Mouse (Mus musculus) bone marrow, adult 2 months (tissue): ENCODE measurements around the gene Krt81. TPM values are rescaled to one million over a fixed set of nuclear protein-coding genes. Genes with fewer than 3 reads are reported as not detected.
A peak's percentile ranks its signal among the peaks of the same experiment; 100 is the strongest.

Source experiments
- H3K27ac ChIP-seq: fragments of 200-500 bp; 2 replicates; pipeline ENCODE4 v1.5.1; 2012; ENCODE audit warnings: low read depth, mild to moderate bottlenecking, control low read depth, inconsistent platforms, low read length; ENCODE audit not compliant: control insufficient read depth, poor library complexity, insufficient read depth
- H3K4me1 ChIP-seq: fragments of 200-500 bp; 2 replicates; pipeline ENCODE4 v1.6.1; 2011; ENCODE audit warnings: low read length; ENCODE audit not compliant: control insufficient read depth, insufficient read depth
- H3K4me3 ChIP-seq: fragments of 200-500 bp; replicated peaks from 2 replicates; pipeline ENCODE3; 2011; ENCODE audit warnings: mild to moderate bottlenecking, low read depth, low read length, control low read depth; ENCODE audit not compliant: control insufficient read depth
- CTCF ChIP-seq: fragments of 200-500 bp; IDR thresholded peaks from 2 replicates; pipeline ENCODE4 v1.5.1; 2011; ENCODE audit warnings: low read length, control low read depth; ENCODE audit not compliant: control insufficient read depth, insufficient read depth
- POLR2A ChIP-seq: fragments of 200-500 bp; IDR thresholded peaks from 2 replicates; pipeline ENCODE4 v1.6.1; 2011; ENCODE audit warnings: low read depth, mild to moderate bottlenecking, control low read depth, low read length, borderline replicate concordance; ENCODE audit not compliant: control insufficient read depth
- WGBS: fragments of 180-500 bp; shearing (Covaris S2); methylation state at CpG from one replicate; pipeline ENCODE4 v1.1.7; 2018; 5-methylcytosine and 5-hydroxymethylcytosine counted together
- polyA plus RNA-seq: library from polyadenylated mRNA; stranded (reverse); fragments of >200 nt; gene quantifications from 2 replicates; pipeline ENCODE4 v1.2.4, GENCODE M21; 2011; ENCODE audit warnings: low replicate concordance; ENCODE audit not compliant: missing spikeins, insufficient read depth, insufficient read length

Krt81 gene
- polyA plus RNA-seq, 1 experiment: not detected

DNA sequence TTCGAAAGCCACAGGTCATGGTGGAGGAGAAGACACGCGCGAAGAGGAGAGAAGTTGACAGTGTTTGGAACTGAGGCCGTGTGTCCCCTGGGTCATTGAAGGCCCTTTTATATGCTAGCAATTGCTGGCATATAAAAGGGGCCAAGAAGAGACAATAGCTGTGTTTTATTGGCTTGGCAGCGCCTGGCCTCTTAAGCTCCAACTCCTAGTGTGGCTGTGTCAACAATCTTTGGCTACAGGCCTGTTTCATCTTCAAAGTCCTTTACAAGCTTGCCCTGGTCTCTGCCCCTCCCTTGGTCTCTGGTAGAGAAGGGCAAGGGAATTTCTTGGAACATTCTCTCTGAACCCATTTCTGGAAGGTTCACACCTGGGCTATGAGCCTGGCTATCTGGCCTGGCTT lies 27.9 kb upstream of the Krt81 start, which contains the start of gene Krt83:
TSS of gene Krt83 (minus strand) at position 82 of the 400 bp plus-strand sequence.
- WGBS: 89% methylated on average over 6 of the region's 6 CpGs
- no peak within 1 kb of the TSS for H3K4me3 ChIP-seq
- no peak within 1 kb of the TSS for H3K27ac ChIP-seq
- TF ChIP-seq POLR2A (no peak), CTCF (no peak)
- peaks cover 3% of the 10 kb centered on the region; the same call in 1 of the 2 replicates for H3K4me1 ChIP-seq

DNA sequence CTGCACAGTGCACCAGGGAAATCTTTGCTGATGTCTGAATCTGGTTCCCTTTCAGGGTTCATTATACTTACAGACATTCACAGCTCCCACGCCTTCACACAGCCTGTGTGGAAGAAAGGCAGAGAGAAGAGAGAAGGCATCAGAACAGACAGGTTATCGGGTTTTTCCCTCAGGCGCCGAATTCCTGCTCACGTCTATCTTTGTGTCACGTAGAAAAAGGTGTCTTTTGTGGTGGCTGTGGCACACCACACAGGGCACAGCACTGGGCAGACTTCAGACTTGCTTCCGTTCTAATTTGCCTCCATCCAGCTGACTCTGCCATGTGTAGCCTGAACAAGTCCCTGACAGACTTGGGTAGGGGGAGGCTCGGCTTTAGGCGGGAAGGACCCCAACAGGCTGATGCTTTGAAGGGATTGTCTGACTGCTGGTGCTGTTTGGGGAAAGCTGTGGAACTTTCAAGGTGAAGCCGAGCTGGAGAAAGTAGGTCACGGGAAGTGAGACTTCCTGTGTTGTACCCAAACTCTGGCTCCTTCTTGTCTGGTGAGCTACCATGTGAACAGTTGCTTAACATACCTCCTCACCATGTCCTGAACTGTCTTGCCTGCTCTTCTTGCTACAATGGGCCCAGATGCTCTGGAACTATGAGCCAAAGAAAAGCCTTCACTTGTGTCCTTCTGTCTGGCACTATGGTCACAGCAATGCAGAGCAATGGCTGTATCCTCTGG lies 22.5 kb upstream of the Krt81 start:
- 31% methylated on average over 11 of the region's 11 CpGs for WGBS
- TF ChIP-seq CTCF (no peak), POLR2A (no peak)
- Histone ChIP-seq H3K27ac (peak overlapping the region; percentile 82), H3K4me3 (no peak overlapping the region), H3K4me1 (peaks cover 16% of the 10 kb centered on the region)

DNA sequence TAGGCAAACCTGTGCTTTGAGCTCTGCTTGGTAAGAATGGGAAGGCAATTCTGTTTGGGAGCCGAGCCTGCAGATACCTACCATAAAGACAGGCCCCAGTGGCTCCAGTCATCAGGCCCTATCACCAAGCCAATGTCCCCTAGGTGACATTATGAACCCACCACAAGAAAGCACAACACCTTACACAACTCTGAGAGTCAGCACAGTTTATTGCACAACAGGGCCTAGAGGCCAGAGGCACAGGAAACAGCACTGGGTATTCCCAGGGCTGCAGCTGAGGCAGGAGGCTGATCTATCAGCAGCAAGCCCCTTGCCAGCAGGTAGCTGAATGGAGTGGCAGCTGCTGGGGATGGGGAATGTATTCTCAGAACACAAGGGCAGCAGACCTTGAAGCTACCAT lies 21.4 kb upstream of the Krt81 start:
- peaks cover 16% of the 10 kb centered on the region for H3K4me1 ChIP-seq
- no peak overlapping the region for H3K4me3 ChIP-seq
- peak overlapping the region; percentile 53 for H3K27ac ChIP-seq
- WGBS: 47% methylated on average over 1 of the region's 1 CpGs
- TF ChIP-seq POLR2A (no peak), CTCF (no peak)

DNA sequence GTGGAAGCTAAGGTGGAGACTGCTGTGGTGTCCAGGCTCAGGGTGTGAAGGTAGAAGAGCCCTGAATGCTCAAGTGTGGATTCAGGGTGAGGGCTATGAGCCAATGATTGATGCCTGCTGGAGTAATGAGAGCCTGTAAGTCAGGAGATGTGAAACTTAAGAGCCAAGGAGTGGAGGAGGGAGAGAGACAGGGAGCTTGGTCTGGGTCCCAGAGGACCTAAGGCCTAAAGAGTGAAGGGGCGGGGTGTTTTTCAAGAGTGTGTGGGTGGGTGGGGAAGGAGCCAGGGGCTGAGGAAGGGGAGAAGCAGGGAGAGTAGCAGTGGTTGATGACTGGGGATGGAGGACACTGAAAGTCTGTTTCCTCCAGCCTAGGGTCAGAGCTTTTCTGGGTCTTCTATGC lies 20.1 kb upstream of the Krt81 start:
- 88% methylated on average over 1 of the region's 1 CpGs for WGBS
- Histone ChIP-seq H3K4me3 (no peak overlapping the region), H3K4me1 (peaks cover 15% of the 10 kb centered on the region), H3K27ac (no peak overlapping the region)
- TF ChIP-seq CTCF (no peak), POLR2A (no peak)

DNA sequence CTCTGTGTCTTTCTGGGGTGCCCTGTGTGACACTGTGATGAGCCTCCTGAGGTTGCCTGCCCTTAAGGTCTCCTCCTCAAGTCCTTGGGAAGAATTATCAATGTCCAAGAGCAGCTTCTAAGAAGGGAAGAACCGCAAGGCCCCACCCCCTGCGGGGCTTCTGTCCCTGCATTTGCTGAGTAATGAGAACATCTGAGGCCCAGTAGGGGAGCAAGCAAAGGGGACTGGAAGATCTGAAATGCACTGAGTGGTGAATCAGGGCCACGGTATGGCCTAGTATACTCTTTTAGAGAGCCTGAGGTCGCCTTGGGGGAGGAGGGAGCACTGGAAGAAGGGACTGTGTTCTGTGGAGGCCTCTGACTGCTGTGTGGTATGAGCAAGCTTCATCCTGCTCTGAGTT lies 18.5 kb upstream of the Krt81 start:
- WGBS: 37% methylated on average over 4 of the region's 4 CpGs
- Histone ChIP-seq H3K4me3 (no peak overlapping the region), H3K27ac (no peak overlapping the region), H3K4me1 (peaks cover 15% of the 10 kb centered on the region)
- no peak for TF ChIP-seq POLR2A
- TF ChIP-seq CTCF: no peak

DNA sequence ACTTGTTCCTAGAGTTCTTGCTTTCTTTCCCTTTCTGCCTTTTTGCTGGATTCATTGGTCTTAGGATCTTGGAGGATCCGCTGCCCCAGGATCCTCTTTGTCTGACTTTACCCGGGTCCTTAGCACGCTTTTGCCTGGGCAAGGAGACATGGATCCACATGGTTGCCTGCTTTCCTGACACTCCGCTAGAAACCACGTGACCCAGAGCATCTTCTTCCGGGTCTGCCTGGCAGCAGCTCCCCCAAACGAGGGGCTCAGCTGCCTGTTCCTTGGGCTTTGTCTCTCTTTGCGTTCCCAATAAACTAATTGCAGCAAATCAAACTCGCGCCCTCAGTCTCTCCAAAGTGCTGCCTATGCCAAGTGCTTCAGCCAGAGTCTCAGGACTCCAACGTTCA lies 16.1 kb upstream of the Krt81 start:
- Histone ChIP-seq H3K27ac (no peak overlapping the region), H3K4me3 (no peak overlapping the region), H3K4me1 (peaks cover 5% of the 10 kb centered on the region)
- no peak for TF ChIP-seq CTCF
- TF ChIP-seq POLR2A: no peak
- 33% methylated on average over 11 of the region's 11 CpGs for WGBS

DNA sequence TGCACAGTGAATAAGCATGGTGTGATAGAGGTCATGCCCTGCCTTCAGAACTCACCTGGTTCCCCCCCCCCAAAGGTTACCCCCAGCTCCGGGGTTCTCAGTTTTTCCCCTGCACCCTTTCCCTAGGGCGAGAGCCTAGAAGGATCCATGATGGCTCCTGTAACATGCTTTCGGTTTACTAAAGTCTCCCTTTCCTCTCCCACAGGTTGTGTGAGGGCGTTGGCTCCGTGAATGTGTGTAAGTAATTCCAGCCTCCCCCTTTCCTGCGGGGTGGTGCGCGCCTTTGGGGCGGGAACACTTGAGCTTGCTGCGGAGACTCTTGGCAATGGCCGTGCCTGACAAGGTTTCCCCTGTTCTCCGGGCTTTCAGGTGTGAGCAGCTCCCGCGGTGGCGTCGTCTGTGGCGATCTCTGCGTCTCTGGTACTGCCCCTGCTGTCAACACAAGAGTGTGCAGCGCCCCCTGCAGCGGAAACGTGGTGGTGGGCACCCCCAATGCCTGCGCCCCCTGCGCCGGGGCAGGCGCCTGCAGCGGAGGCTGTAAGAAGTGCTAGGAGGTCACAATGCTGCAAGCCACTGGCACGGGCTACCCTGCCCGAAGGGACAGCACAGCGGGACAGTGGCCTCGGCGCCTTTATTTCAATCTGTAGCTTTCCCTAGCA lies 15.6 kb upstream of the Krt81 start:
- no peak for TF ChIP-seq POLR2A
- TF ChIP-seq CTCF: peak; percentile 44
- Histone ChIP-seq H3K27ac (no peak overlapping the region), H3K4me1 (peaks cover 1% of the 10 kb centered on the region), H3K4me3 (peak overlapping the region; percentile 26)
- 6% methylated on average over 31 of the region's 31 CpGs for WGBS

DNA sequence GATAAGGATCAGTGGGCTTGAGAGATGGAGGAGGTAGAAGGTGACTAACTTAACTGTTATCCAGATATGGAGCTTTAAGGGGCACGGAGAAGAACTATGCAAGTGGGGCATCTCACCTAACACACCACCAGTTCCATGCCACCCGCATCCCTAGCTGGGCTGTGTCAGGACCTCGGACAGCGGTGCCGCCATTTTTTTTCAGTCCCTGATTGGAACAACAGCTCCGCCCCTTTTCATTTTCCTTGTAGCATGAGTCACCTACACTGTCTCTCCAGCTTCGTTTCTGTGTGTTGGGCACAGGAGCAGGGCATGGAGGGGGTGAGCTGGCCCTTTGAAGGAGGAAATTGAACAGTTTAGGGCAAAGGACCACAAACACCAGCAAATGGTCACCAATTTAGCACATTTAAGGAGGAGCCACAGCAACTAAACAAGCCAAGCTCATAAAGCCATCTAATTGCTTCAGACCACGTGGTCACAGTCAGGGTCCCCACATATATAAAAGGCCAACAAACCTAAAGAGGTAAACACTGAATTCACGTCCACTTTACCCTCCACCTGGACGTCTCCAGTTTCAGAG lies 9.5 kb upstream of the Krt81 start, which contains the start of gene Krt86:
TSS of gene Krt86 (plus strand) at position 527 of the 577 bp plus-strand sequence.
- Histone ChIP-seq H3K4me3 (no peak within 1 kb of the TSS), H3K4me1 (peaks cover 2% of the 10 kb centered on the region; the same call in 1 of the 2 replicates), H3K27ac (no peak within 1 kb of the TSS)
- 24% methylated on average over 10 of the region's 10 CpGs for WGBS
- no peak for TF ChIP-seq CTCF

DNA sequence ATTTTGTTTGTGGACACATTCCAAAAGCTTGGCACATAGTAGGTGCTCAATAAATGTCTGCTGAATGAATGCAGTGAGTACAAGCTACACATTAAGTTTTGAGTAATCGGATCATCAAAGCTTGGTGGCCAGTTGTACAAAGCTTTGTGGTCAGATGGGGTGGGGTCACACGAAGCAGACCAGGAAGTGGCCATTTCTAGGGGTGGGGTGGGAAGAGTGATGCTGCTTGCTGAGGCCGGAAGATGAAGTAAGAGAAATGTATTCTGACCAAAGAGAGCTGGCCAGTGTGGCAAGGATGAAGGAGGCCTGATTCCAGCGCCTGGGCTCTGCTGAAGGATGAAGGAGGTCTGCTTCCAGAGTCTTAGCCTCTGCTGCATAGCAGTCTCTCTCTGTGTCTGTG lies 5.5 kb upstream of the Krt81 start:
- TF ChIP-seq POLR2A (no peak), CTCF (no peak)
- no peak overlapping the region; the same call in 1 of the 2 replicates for H3K27ac ChIP-seq
- peaks cover 2% of the 10 kb centered on the region; the same call in 1 of the 2 replicates for H3K4me1 ChIP-seq
- H3K4me3 ChIP-seq: peak overlapping the region; percentile 45
- WGBS: 27% methylated on average over 4 of the region's 4 CpGs
